Mouse (Mus musculus) hindbrain, embryonic 11.5 days (tissue): ENCODE data around the gene Adap1. TPM values are rescaled to one million over a fixed set of nuclear protein-coding genes. Genes with fewer than 3 reads are reported as not detected.
A peak's percentile ranks its signal among the peaks of the same experiment; 100 is the strongest.

Experiments used
- ATAC-seq: fragments of 200-750 bp; cut with Nextera tagmentation; 2 replicates; pipeline ENCODE4 v1.8.0; 2017; ENCODE audit warnings: mild to moderate bottlenecking, moderate TSS enrichment, moderate library complexity; ENCODE audit not compliant: low FRiP score
- DNase-seq: peaks from one replicate; pipeline ENCODE4 v3.0.0-alpha.2; 2015; ENCODE audit warnings: low spot score
- H3K27ac ChIP-seq: fragments of 300-500 bp; sonication (generic); 2 replicates; pipeline ENCODE4 v1.5.1; 2014; ENCODE audit warnings: mild to moderate bottlenecking, low read depth, low read length
- H3K27me3 ChIP-seq: fragments of 300-500 bp; sonication (generic); 2 replicates; pipeline ENCODE4 v1.6.1; 2014; ENCODE audit warnings: mild to moderate bottlenecking, low read length, moderate library complexity, mixed read lengths; ENCODE audit not compliant: control insufficient read depth, insufficient read depth
- H3K36me3 ChIP-seq: fragments of 300-500 bp; sonication (generic); 2 replicates; pipeline ENCODE4 v1.6.1; 2014; ENCODE audit warnings: mild to moderate bottlenecking, low read length, moderate library complexity, mixed read lengths; ENCODE audit not compliant: control insufficient read depth, insufficient read depth
- H3K4me1 ChIP-seq: fragments of 300-500 bp; sonication (generic); replicated peaks from 2 replicates; pipeline ENCODE4 v1.6.1; 2014; ENCODE audit warnings: low read length, mixed read lengths; ENCODE audit not compliant: control insufficient read depth, insufficient read depth
- H3K4me2 ChIP-seq: fragments of 300-500 bp; sonication (generic); replicated peaks from 2 replicates; pipeline ENCODE4 v1.6.1; 2014; ENCODE audit warnings: mild to moderate bottlenecking, low read depth, low read length
- H3K4me3 ChIP-seq: fragments of 300-500 bp; sonication (generic); 2 replicates; pipeline ENCODE4 v1.5.1; 2014; ENCODE audit warnings: low read depth, low read length
- H3K9ac ChIP-seq: fragments of 300-500 bp; sonication (generic); 2 replicates; pipeline ENCODE4 v1.6.1; 2014; ENCODE audit warnings: low read depth, low read length
- H3K9me3 ChIP-seq: fragments of 300-500 bp; sonication (generic); 2 replicates; pipeline ENCODE4 v1.6.1; 2016; ENCODE audit warnings: low read length; ENCODE audit not compliant: control insufficient read depth
- WGBS: fragments of 180-500 bp; shearing (Covaris S2); extraction: QIAGEN DNeasy Blood & Tissue Kit; methylation state at CpG from one replicate; pipeline ENCODE4 v1.1.7; 2014; 5-methylcytosine and 5-hydroxymethylcytosine counted together
- polyA plus RNA-seq: library from polyadenylated mRNA; unstranded; fragments of >200 nt; fragmentation: Nextera tagmentation; extraction: Ambion mirVana; gene quantifications from 2 replicates; pipeline ENCODE4 v1.2.1, GENCODE M21; 2014

Adap1 gene
- polyA plus RNA-seq, 1 experiment from 2014 or later: 2.1 TPM

DNA sequence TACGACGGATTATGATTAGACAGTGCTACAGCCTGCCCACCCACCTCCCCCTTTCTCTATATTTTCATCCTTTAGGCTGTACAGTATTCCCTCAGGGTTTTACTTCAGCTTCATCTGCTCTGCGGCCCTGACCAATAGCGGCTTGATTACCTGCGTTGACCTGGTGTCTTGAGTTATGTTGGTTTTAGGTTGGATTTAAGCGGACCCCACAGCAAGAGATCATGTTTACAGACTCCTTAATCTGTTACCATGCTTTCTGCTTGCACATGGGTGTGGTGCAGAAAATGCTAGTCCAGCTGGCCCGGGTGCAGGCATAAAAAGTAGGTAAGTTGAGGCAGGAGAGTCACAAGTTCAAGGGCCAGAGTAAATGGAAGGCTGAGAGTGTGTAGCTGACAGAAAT lies 74.1 kb downstream of the Adap1 start:
- Histone ChIP-seq H3K9ac (no peak overlapping the region), H3K9me3 (no peaks in the 10 kb centered on the region), H3K4me2 (peak overlapping the region; percentile 38; the same call in 1 of the 2 replicates), H3K36me3 (peaks cover 4% of the 10 kb centered on the region; the same call in 1 of the 2 replicates), H3K4me3 (no peak overlapping the region), H3K4me1 (peaks cover 3% of the 10 kb centered on the region; the same call in 1 of the 2 replicates), H3K27ac (no peak overlapping the region), H3K27me3 (no peaks in the 10 kb centered on the region)
- DNase-seq: no peak
- 83% methylated on average over 7 of the region's 7 CpGs for WGBS
- no peak for ATAC-seq

- H3K4me1 ChIP-seq: peaks cover 3% of the 10 kb centered on the region; the same call in 1 of the 2 replicates
- 87% methylated on average over 3 of the region's 3 CpGs for WGBS
- no peak overlapping the region for H3K4me3 ChIP-seq
- no peak overlapping the region for H3K9ac ChIP-seq
- peaks cover 11% of the 10 kb centered on the region for H3K36me3 ChIP-seq
- DNase-seq: no peak
- no peak overlapping the region for H3K27ac ChIP-seq
- H3K9me3 ChIP-seq: no peaks in the 10 kb centered on the region
- no peak overlapping the region for H3K4me2 ChIP-seq
- no peaks in the 10 kb centered on the region for H3K27me3 ChIP-seq
- no peak for ATAC-seq
Observed at GRCm38 (mm10) chr5:139248846-139249245, 76.6 kb downstream of the Adap1 start.

DNA sequence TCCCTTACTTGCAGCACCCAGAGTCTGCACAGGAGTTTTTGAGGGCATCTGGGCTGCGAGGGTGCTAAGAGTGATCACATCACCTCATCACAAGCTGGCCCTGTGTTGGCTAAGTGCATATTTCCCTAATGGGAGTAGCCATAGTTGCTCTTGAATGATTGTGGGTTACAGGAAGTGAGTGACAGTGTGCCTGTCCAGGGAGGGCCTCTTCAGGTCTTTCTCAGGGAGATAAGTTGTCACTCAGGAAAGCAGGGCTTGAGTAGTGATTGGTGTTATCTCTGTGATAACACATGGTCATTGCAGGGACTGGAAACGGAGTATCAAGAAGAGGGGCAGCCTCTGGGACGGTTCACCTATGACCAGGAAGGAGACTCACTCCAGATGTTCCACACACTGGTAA lies 77.7 kb downstream of the Adap1 start:
- no peaks in the 10 kb centered on the region for H3K4me1 ChIP-seq
- no peak overlapping the region for H3K4me3 ChIP-seq
- H3K9me3 ChIP-seq: no peaks in the 10 kb centered on the region
- WGBS: 87% methylated on average over 3 of the region's 3 CpGs
- no peak overlapping the region for H3K4me2 ChIP-seq
- peaks cover 11% of the 10 kb centered on the region for H3K36me3 ChIP-seq
- H3K27me3 ChIP-seq: no peaks in the 10 kb centered on the region
- H3K9ac ChIP-seq: no peak overlapping the region
- DNase-seq (no peak), ATAC-seq (no peak)
- no peak overlapping the region for H3K27ac ChIP-seq

DNA sequence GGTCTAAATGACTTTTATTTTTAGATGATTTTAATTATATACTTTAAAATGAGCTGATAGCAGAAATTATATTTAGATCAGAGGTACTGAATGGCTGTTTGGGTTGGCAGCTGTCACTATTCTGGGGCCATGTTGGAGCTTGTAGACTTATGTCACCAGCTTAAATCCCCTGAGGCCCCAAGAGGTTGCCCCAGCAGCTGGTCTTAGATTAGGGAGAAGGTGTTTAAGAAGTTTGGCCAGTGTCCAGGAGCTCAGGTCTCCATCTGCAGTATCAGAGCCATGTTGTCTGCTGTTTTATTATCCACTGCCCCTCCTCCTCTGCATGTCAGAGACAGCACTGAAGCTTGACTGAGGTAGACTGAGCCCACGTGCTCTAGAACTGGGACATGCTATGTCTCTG lies 82.0 kb downstream of the Adap1 start:
- Histone ChIP-seq H3K9ac (no peak overlapping the region), H3K27ac (no peak overlapping the region), H3K27me3 (no peaks in the 10 kb centered on the region), H3K36me3 (peaks cover 16% of the 10 kb centered on the region), H3K9me3 (no peaks in the 10 kb centered on the region), H3K4me1 (no peaks in the 10 kb centered on the region), H3K4me2 (no peak overlapping the region), H3K4me3 (no peak overlapping the region)
- ATAC-seq (no peak), DNase-seq (no peak)
- WGBS: 91% methylated on average over 1 of the region's 1 CpGs

DNA sequence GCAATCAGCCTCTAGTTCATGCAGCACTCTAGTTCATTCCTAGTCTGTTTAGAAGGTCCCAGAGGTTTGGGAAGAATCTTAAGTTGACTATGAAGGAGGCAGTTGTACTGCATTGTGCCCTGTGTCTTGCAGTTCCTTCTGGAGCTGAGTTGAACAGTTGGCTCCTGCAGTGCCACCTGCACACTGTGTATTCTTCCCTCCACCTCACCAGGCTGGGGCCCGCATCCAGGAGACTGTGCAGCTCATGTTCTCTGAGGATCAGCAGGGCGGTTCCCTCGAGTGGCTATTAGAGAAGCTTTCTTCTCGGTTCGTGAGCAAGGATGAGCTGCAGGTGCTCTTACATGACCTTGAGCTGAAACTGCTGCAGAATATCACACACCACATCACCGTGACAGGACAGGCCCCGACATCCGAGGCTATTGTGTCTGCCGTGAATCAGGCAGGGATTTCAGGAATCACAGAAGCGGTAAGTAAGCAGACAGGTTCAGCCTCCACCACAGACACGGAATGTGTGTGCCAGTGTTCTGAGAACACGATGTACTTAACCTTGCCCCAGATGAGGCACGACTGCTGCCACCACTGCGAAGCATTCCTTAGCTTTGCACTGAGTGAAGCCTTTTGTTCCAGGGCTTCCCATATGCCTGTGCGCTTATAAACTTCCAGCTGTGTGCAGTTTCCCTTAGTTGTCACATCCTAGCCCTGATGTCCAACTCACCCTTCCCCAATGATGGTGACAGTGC lies 84.2 kb downstream of the Adap1 start:
- Histone ChIP-seq H3K27ac (no peak overlapping the region), H3K4me1 (no peaks in the 10 kb centered on the region), H3K9me3 (no peaks in the 10 kb centered on the region), H3K9ac (no peak overlapping the region), H3K27me3 (no peaks in the 10 kb centered on the region), H3K4me3 (no peak overlapping the region), H3K36me3 (peaks cover 16% of the 10 kb centered on the region; the same call in 1 of the 2 replicates), H3K4me2 (no peak overlapping the region)
- WGBS: 93% methylated on average over 15 of the region's 15 CpGs
- DNase-seq (no peak), ATAC-seq (no peak)

GRCm38 (mm10) chr5:139237436-139237835 lies 88.0 kb downstream of the Adap1 start:
- Histone ChIP-seq H3K9me3 (no peaks in the 10 kb centered on the region), H3K27ac (no peak overlapping the region), H3K9ac (no peak overlapping the region), H3K4me2 (no peak overlapping the region), H3K27me3 (no peaks in the 10 kb centered on the region), H3K4me3 (no peak overlapping the region), H3K36me3 (peaks cover 21% of the 10 kb centered on the region; the same call in 1 of the 2 replicates), H3K4me1 (no peaks in the 10 kb centered on the region)
- DNase-seq: no peak
- no peak for ATAC-seq
- 86% methylated on average over 4 of the region's 4 CpGs for WGBS

DNA sequence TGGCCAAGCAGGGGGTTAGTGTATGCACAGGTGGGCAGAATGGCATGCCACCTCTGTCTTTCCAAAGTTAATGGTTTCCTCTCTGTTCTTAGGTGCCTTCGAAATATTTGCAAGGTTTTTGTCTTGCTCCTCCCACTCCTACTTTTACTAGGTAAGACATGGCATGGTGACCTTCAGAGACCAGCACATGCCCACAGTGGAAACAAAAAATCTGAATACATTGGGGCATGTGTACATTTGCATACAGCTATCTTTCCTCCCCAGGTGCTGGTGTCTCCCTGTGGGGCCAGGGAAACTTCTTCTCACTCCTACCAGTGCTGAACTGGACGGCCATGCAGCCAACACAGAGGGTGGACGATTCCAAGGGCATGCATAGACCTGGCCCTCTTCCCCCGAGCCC lies 91.0 kb downstream of the Adap1 start:
- H3K36me3 ChIP-seq: peaks cover 23% of the 10 kb centered on the region; the same call in 1 of the 2 replicates
- no peak for DNase-seq
- H3K4me2 ChIP-seq: no peak overlapping the region
- H3K4me1 ChIP-seq: no peaks in the 10 kb centered on the region
- H3K27me3 ChIP-seq: no peaks in the 10 kb centered on the region
- H3K9me3 ChIP-seq: no peaks in the 10 kb centered on the region
- no peak overlapping the region for H3K4me3 ChIP-seq
- WGBS: 93% methylated on average over 4 of the region's 4 CpGs
- H3K27ac ChIP-seq: no peak overlapping the region
- no peak for ATAC-seq
- H3K9ac ChIP-seq: no peak overlapping the region

DNA sequence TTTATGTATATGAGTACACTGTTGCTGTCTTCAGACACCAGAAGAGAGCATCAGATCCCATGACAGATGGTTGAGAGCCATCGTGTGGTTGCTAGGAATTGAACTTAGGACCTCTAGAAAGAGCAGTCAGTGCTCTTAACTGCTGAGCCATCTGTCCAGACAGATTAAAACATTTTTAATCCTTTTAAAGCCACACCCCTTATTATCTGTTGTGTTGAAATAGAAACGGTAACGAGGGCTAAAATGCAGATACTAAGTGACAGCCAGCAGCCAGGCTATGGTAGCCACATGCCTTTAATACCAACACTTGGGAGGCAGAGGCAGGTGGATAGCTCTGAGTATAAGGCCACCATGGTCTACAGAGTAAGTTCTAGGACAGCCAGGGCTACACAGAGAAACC lies 93.3 kb downstream of the Adap1 start:
- Histone ChIP-seq H3K4me3 (no peak overlapping the region), H3K27ac (no peak overlapping the region), H3K9ac (no peak overlapping the region), H3K4me2 (no peak overlapping the region), H3K27me3 (no peaks in the 10 kb centered on the region), H3K4me1 (no peaks in the 10 kb centered on the region), H3K36me3 (peaks cover 24% of the 10 kb centered on the region), H3K9me3 (no peaks in the 10 kb centered on the region)
- WGBS: 89% methylated on average over 3 of the region's 3 CpGs
- DNase-seq (no peak), ATAC-seq (no peak)

GRCm38 (mm10) chr5:139229716-139230115 lies 95.7 kb downstream of the Adap1 start:
- H3K27me3 ChIP-seq: no peaks in the 10 kb centered on the region
- peaks cover 26% of the 10 kb centered on the region for H3K36me3 ChIP-seq
- no peak overlapping the region for H3K4me2 ChIP-seq
- 96% methylated on average over 3 of the region's 3 CpGs for WGBS
- no peak overlapping the region for H3K9ac ChIP-seq
- no peak for ATAC-seq
- DNase-seq: no peak
- no peak overlapping the region for H3K27ac ChIP-seq
- no peaks in the 10 kb centered on the region for H3K4me1 ChIP-seq
- no peak overlapping the region for H3K4me3 ChIP-seq
- H3K9me3 ChIP-seq: no peaks in the 10 kb centered on the region
